Mouse (Mus musculus) cerebellum, adult 9-10 months (tissue): ENCODE data around the gene Capn2.
A peak's percentile ranks its signal among the peaks of the same experiment; 100 is the strongest.

Experiments used
- DNase-seq: peaks from one replicate; pipeline ENCODE4 v3.0.0; 2022

The Capn2 gene

GRCm38 (mm10) chr1:182516758-182517676 lies at the start of gene Capn2:
Gene Capn2 (minus strand): TSS chr1:182517608.
- peak; percentile 84 for DNase-seq

- no peak for DNase-seq
Measured at GRCm38 (mm10) chr1:182565351-182565835, 48.0 kb upstream of the Capn2 start.

- DNase-seq: no peak
Measured at GRCm38 (mm10) chr1:182564408-182565120, 47.2 kb upstream of the Capn2 start, which contains the start of gene Capn8. Gene Capn8 (plus strand): TSS chr1:182565007.

GRCm38 (mm10) chr1:182562576-182563370 lies 45.4 kb upstream of the Capn2 start:
- no peak for DNase-seq

- DNase-seq: no peak
Measured at GRCm38 (mm10) chr1:182561945-182562514, 44.6 kb upstream of the Capn2 start.

DNA sequence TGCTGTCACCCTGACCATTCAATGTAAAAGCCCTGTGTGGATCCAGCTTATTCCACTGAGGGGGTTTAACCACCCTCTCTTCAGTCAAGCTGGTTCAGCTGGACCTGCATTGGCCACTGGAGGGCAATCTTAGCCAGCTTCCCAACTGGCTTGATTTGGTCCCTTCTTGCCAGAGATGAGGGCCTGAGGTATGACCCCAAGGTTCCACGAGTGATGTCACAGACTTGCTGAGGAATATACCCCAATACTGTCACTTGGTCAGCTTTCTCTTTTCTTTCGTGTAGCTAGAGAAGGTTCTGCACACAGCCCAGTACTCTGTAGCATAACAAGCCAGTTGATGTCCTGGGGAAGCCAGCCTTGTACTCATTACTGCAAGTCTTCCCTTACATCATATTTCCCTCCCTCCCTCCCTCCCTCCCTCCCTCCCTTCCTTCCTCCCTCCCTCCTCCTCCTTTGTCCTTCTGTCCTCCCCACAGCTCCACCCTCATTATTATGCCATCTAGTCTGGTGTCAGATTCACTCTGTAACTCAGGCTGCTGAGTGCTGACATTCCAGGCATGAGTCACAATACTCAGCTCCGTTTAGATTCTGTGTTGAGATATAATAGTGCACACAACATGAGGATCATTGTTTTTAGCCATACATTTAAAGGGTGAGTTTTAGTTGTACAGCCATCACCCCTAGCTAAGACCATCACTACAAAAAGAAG lies 43.1 kb upstream of the Capn2 start:
- peak; percentile 19 for DNase-seq

GRCm38 (mm10) chr1:182559530-182559929 lies 42.1 kb upstream of the Capn2 start:
- no peak for DNase-seq

GRCm38 (mm10) chr1:182558271-182558670 lies 40.9 kb upstream of the Capn2 start:
- no peak for DNase-seq

DNA sequence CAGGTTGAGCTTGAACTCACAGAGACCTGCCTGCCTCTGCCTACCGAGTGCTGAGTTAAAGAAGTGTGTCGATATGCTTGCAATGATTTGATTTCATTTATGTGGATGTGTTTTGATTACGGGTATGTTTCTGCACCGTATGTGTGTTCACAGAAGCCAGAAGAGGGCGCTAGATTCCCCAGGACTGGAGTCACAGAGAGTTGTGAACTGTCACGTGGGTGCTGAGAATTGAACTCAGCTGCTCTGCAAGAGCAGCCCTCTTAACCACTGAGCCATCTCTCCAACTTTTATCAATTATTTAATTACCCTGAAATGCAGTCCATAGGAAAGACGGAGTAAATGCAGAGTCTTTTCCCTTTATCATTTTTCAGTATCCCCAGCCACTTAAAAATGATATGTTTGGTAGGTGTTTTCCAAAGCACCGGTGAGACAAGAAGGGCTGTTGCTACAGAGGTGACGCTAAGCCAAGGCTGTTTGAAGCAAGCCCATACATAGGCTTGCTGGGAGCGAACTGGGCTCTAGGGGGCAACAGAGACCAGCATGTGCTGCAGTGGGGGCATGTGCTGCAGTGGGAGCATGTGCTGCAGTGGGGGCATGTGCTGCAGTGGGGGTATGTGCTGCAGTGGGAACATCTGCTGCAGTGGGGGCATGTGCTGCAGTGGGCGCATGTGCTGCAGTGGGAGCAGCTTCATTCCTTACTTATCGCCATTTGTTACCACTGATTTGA lies 36.4 kb upstream of the Capn2 start:
- peak; percentile 33 for DNase-seq

GRCm38 (mm10) chr1:182550761-182551160 lies 33.4 kb upstream of the Capn2 start:
- no peak for DNase-seq

- DNase-seq: no peak
Measured at GRCm38 (mm10) chr1:182543906-182544305, 26.5 kb upstream of the Capn2 start.

- no peak for DNase-seq
Measured at GRCm38 (mm10) chr1:182543136-182543535, 25.7 kb upstream of the Capn2 start.

- DNase-seq: no peak
Measured at GRCm38 (mm10) chr1:182542110-182542509, 24.7 kb upstream of the Capn2 start.

- DNase-seq: peak; percentile 91
Measured at GRCm38 (mm10) chr1:182539023-182539940, 21.9 kb upstream of the Capn2 start.

- DNase-seq: no peak
Measured at GRCm38 (mm10) chr1:182535080-182535481, 17.7 kb upstream of the Capn2 start.

- no peak for DNase-seq
Measured at GRCm38 (mm10) chr1:182533583-182533982, 16.2 kb upstream of the Capn2 start.

- DNase-seq: no peak
Measured at GRCm38 (mm10) chr1:182527921-182528858, 10.8 kb upstream of the Capn2 start.

- no peak for DNase-seq
Measured at GRCm38 (mm10) chr1:182527261-182527766, 9.9 kb upstream of the Capn2 start.

GRCm38 (mm10) chr1:182525601-182526000 lies 8.2 kb upstream of the Capn2 start:
- DNase-seq: no peak
